Mouse (Mus musculus) lung, postnatal 0 days (tissue): ENCODE data around the gene Ccr1l1.

Source experiments
- CTCF ChIP-seq: IDR thresholded peaks from 2 replicates; pipeline ENCODE4 v1.5.1; 2016; ENCODE audit warnings: antibody characterized with exemption, mild to moderate bottlenecking
- EP300 ChIP-seq: IDR thresholded peaks from 2 replicates; pipeline ENCODE4 v1.6.1; 2016; ENCODE audit warnings: antibody characterized with exemption, mild to moderate bottlenecking, control low read depth

- TF ChIP-seq CTCF (no peak), EP300 (no peak)
Measured at GRCm38 (mm10) chr9:123940628-123941027, 37.6 kb downstream of the Ccr1l1 start.
